Mouse (Mus musculus) heart, postnatal 36 days (tissue): ENCODE measurements around the gene Adam12. TPM values are rescaled to one million over a fixed set of nuclear protein-coding genes. Genes with fewer than 3 reads are reported as not detected.

Experiments used
- DNase-seq, 2 experiments: peaks; one replicate each; pipeline ENCODE4 v3.0.0; 2021 to 2022
- intact Hi-C: fragments of 180-260 bp; cut with DNase I; formaldehyde crosslinking; loops from one replicate; pipeline ENCODE4 v1.15.1; 2025
- total RNA-seq, 2 experiments: library from RNA; stranded (reverse); gene quantifications; 2 replicates each; pipeline ENCODE4 v1.2.3; 2021

Adam12 gene
- total RNA-seq, 2 experiments from 2014 or later: 0.61 to 0.62 TPM

- DNase-seq: no peak
- intact Hi-C loops: no loop called here
These were observed 69.1 kb downstream of the Adam12 start for GRCm38 (mm10) chr7:134162886-134163285.

GRCm38 (mm10) chr7:134159608-134160007, 72.3 kb downstream of the Adam12 start:
- intact Hi-C loops: no loop called here
- DNase-seq: no peak

- intact Hi-C loops: no loop called here
- peak in 1 of 2 experiments; percentile 16 for DNase-seq
These were observed 80.6 kb downstream of the Adam12 start for GRCm38 (mm10) chr7:134151330-134151729.

- peak in 1 of 2 experiments; percentile 16 for DNase-seq
- intact Hi-C loops: no loop called here
These were observed 81.6 kb downstream of the Adam12 start for GRCm38 (mm10) chr7:134150305-134150704.

GRCm38 (mm10) chr7:134149351-134149750, 82.6 kb downstream of the Adam12 start:
- intact Hi-C loops: no loop called here
- no peak for DNase-seq

- intact Hi-C loops: no loop called here
- no peak for DNase-seq
These were observed 84.4 kb downstream of the Adam12 start for GRCm38 (mm10) chr7:134147561-134147960.

- intact Hi-C loops: no loop called here
- DNase-seq: no peak
These were observed 85.1 kb downstream of the Adam12 start for GRCm38 (mm10) chr7:134146821-134147220.

GRCm38 (mm10) chr7:134144111-134144510, 87.8 kb downstream of the Adam12 start:
- intact Hi-C loops: no loop called here
- no peak for DNase-seq

GRCm38 (mm10) chr7:134139291-134139949, 92.5 kb downstream of the Adam12 start:
- no peak for DNase-seq
- intact Hi-C loops: no loop called here

- intact Hi-C loops: no loop called here
- no peak for DNase-seq
These were observed 99.6 kb downstream of the Adam12 start for GRCm38 (mm10) chr7:134132323-134132722.

GRCm38 (mm10) chr7:134128087-134128522, 103.8 kb downstream of the Adam12 start:
- DNase-seq: no peak
- intact Hi-C loops: no loop called here

GRCm38 (mm10) chr7:134121397-134121796, 110.5 kb downstream of the Adam12 start:
- DNase-seq: no peak
- intact Hi-C loops: no loop called here

- peak; percentile 19 to 34 for DNase-seq
- intact Hi-C loops: no loop called here
These were observed 116.5 kb downstream of the Adam12 start for GRCm38 (mm10) chr7:134115438-134115837.

- DNase-seq: peak in 1 of 2 experiments; percentile 17
- intact Hi-C loops: no loop called here
These were observed 117.4 kb downstream of the Adam12 start for GRCm38 (mm10) chr7:134114311-134115188.

- intact Hi-C loops: no loop called here
These were observed 118.1 kb downstream of the Adam12 start for GRCm38 (mm10) chr7:134113829-134114228.

GRCm38 (mm10) chr7:134110116-134110515, 121.8 kb downstream of the Adam12 start:
- intact Hi-C loops: no loop called here
- DNase-seq: no peak

More at GRCm38 (mm10) chr7:134113829-134114228, 118.1 kb downstream of the Adam12 start:
- no peak for DNase-seq

- intact Hi-C loops: no loop called here
- no peak for DNase-seq
These were observed 124.1 kb downstream of the Adam12 start for GRCm38 (mm10) chr7:134107849-134108248.

- no peak for DNase-seq
- intact Hi-C loops: no loop called here
These were observed 132.9 kb downstream of the Adam12 start for GRCm38 (mm10) chr7:134099010-134099409.

GRCm38 (mm10) chr7:134097861-134098260, 134.1 kb downstream of the Adam12 start:
- intact Hi-C loops: no loop called here
- DNase-seq: no peak

- no peak for DNase-seq
- intact Hi-C loops: no loop called here
These were observed 138.1 kb downstream of the Adam12 start for GRCm38 (mm10) chr7:134093871-134094270.

- DNase-seq: no peak
- intact Hi-C loops: no loop called here
These were observed 141.2 kb downstream of the Adam12 start for GRCm38 (mm10) chr7:134090764-134091163.

GRCm38 (mm10) chr7:134090256-134090655, 141.7 kb downstream of the Adam12 start:
- intact Hi-C loops: no loop called here
- no peak for DNase-seq
